Mouse (Mus musculus): ENCODE measurements around the gene Tlr12. TPM values are rescaled to one million over a fixed set of nuclear protein-coding genes. Genes with fewer than 3 reads are reported as not detected.
"Not testable (repeated sequence)": the region's sequence is repeated elsewhere in the genome, so short reads cannot be mapped to it uniquely, and the experiment has no call there.

Tlr12 gene
- polyA plus RNA-seq, 1 experiment, result 0.04 TPM

DNA sequence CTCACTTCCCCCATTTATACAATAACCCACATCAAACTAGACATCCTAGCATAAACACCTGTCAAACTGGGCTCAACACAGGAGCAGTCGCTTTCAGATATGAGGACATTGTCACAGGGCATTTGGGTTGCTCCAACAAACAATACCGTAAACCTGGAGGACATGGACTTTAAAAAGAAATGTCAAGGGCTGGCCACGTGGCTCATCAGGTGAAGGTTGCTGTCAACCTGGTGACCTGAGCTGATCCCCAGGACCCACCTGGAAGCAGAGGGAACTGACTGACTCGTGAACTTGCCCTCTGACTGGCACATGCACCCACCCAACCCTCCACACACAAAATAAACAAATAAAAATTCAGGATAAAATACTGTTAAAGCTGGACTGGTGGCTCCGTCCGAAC, 2.2 kb upstream of the Tlr12 start:
- Histone ChIP-seq H3K27ac (ENCODE audit: control insufficient read depth, insufficient read depth, low read depth, low read length) (no peak overlapping the region), H3K36me3 (ENCODE audit: control insufficient read depth, insufficient read depth, low read length) (no peaks in the 10 kb centered on the region), H3K4me3 (ENCODE audit: control insufficient read depth, low read depth, low read length) (no peak overlapping the region), H3K4me1 (ENCODE audit: control insufficient read depth, insufficient read depth, low read length) (no peaks in the 10 kb centered on the region; the same call in 1 of the 2 replicates), H3K27me3 (ENCODE audit: control insufficient read depth, insufficient read depth, low read length) (no peaks in the 10 kb centered on the region)
- no peak for TF ChIP-seq CTCF (IDR thresholded peaks at IDR 0.05; ENCODE audit: control insufficient read depth, insufficient read depth, insufficient replicate concordance, low read depth, low read length)
- no peak for TF ChIP-seq POLR2A (IDR thresholded peaks at IDR 0.05; ENCODE audit: control insufficient read depth, low read depth, low read length)

DNA sequence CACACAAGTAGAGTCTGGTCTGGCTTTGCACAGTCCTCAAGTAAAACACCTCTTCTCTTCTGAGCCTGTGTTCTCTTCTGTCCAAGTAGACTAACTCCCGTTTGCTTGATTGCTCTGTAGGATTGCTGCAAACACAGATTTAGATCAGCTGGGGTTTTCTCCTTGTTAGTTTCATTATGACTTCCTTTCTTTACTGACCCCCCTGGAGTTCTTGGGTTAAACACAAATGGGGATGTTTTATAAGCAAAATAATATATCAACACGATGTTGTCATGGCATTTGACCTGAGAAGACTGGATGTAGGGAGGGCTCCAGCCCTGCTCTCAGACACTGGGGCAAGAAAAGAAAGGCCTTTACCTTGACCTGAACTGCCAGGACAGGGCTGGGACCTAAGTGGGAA, 544 bp upstream of the Tlr12 start:
- Histone ChIP-seq H3K27ac (ENCODE audit: control insufficient read depth, insufficient read depth, low read depth, low read length) (no peak overlapping the region), H3K27me3 (ENCODE audit: control insufficient read depth, insufficient read depth, low read length) (no peaks in the 10 kb centered on the region), H3K36me3 (ENCODE audit: control insufficient read depth, insufficient read depth, low read length) (no peaks in the 10 kb centered on the region), H3K4me3 (ENCODE audit: control insufficient read depth, low read depth, low read length) (no peak overlapping the region), H3K4me1 (ENCODE audit: control insufficient read depth, insufficient read depth, low read length) (no peaks in the 10 kb centered on the region; the same call in 1 of the 2 replicates)
- no peak for TF ChIP-seq CTCF (IDR thresholded peaks at IDR 0.05; ENCODE audit: control insufficient read depth, insufficient read depth, insufficient replicate concordance, low read depth, low read length)
- no peak for TF ChIP-seq POLR2A (IDR thresholded peaks at IDR 0.05; ENCODE audit: control insufficient read depth, low read depth, low read length)

DNA sequence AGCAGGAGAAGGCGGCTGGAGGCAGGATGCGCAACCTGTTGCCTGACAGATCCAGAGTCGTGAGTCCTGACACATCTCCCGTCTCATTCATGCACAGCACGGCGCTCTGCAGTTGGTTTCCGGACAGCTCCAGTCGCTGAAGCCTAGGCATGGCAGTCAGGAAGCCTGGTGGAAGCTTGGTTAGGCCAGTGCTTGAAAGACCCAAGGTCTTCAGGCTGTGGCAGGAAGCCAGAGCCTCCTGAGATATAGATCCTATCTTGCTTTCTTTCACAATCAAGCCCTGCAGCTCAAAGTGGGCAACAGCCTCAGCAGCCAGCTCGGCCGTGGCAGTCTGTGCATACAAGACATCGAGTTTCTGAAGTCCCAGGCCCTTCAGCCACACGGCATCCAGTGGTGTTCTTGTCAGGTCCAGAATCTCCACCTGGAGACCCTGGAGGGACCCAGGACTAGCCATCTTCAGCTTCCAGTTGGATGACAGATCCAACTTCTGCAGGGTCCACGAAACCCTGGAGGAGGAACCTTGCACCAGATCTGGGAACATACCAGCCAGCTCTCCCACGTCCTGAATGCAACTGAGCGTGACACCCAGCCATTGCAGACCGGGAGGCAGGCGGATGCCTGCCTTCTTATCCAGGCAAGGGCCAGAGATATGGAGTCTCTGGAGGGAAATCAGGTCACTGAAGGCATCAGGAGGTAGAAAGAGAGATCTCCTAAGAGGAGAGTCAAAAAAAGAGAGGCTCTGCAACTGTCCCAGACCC, 877 bp downstream of the Tlr12 start:
- Histone ChIP-seq H3K4me1 (ENCODE audit: control insufficient read depth, insufficient read depth, low read length) (no peaks in the 10 kb centered on the region; the same call in 1 of the 2 replicates), H3K36me3 (ENCODE audit: control insufficient read depth, insufficient read depth, low read length) (no peaks in the 10 kb centered on the region), H3K4me3 (ENCODE audit: control insufficient read depth, low read depth, low read length) (no peak overlapping the region), H3K27me3 (ENCODE audit: control insufficient read depth, insufficient read depth, low read length) (no peaks in the 10 kb centered on the region), H3K27ac (ENCODE audit: control insufficient read depth, insufficient read depth, low read depth, low read length) (no peak overlapping the region)
- no peak for TF ChIP-seq POLR2A (IDR thresholded peaks at IDR 0.05; ENCODE audit: control insufficient read depth, low read depth, low read length)
- no peak for TF ChIP-seq CTCF (IDR thresholded peaks at IDR 0.05; ENCODE audit: control insufficient read depth, insufficient read depth, insufficient replicate concordance, low read depth, low read length)

DNA sequence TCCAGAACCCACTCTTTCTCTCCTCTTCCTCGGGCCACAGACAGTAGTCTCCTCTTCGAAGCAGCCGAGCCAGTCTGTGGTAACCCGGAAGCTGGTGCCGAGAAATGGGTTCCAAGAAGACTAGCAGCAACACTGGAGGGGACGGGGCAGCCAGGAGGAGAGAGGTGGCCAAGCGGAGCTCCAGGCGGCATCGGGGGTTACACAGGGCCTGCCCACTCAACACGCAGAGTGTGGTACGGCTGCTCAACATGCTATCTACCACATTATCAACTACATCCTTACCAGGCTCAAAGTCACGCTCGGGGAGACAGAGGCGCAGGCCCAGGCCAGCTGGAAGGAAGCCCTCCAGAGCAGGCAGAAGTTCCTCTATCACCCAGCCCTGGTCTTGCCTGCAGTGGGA, 2.7 kb downstream of the Tlr12 start:
- H3K27me3 ChIP-seq (ENCODE audit: control insufficient read depth, insufficient read depth, low read length), result no peaks in the 10 kb centered on the region
- no peak overlapping the region for H3K4me3 ChIP-seq (ENCODE audit: control insufficient read depth, low read depth, low read length)
- TF ChIP-seq POLR2A (IDR thresholded peaks at IDR 0.05; ENCODE audit: control insufficient read depth, low read depth, low read length), result no peak
- H3K4me1 ChIP-seq (ENCODE audit: control insufficient read depth, insufficient read depth, low read length), result peaks cover under 1% of the 10 kb centered on the region
- H3K27ac ChIP-seq (ENCODE audit: control insufficient read depth, insufficient read depth, low read depth, low read length), result no peak overlapping the region
- no peaks in the 10 kb centered on the region for H3K36me3 ChIP-seq (ENCODE audit: control insufficient read depth, insufficient read depth, low read length)

DNA sequence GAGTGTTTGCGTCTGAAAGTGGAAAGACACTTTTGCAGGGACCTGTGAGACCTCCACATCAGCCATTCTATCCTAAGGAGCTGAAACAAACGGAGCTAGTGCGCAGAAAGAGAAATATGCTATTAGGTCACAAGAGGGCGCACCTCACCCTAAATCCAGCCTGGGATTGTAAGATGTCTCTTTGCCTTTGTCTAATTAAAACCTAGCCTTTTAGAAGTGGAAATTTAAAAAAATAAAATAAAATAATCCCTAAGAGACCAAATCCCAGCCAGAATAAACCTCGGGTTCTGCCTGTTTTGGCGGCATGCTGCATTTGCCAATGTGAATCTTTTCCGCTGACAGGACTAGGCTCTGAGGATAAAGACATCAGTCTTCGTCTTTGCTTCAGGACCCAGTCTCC, 5.1 kb downstream of the Tlr12 start:
- TF ChIP-seq POLR2A (IDR thresholded peaks at IDR 0.05; ENCODE audit: control insufficient read depth, low read depth, low read length) (no peak), CTCF (IDR thresholded peaks at IDR 0.05; ENCODE audit: control insufficient read depth, insufficient read depth, insufficient replicate concordance, low read depth, low read length) (no peak)
- Histone ChIP-seq H3K4me1 (ENCODE audit: control insufficient read depth, insufficient read depth, low read length) (peaks cover 7% of the 10 kb centered on the region), H3K36me3 (ENCODE audit: control insufficient read depth, insufficient read depth, low read length) (peaks cover 2% of the 10 kb centered on the region; the same call in 1 of the 2 replicates), H3K27ac (ENCODE audit: control insufficient read depth, insufficient read depth, low read depth, low read length) (no peak overlapping the region), H3K4me3 (ENCODE audit: control insufficient read depth, low read depth, low read length) (no peak overlapping the region), H3K27me3 (ENCODE audit: control insufficient read depth, insufficient read depth, low read length) (no peaks in the 10 kb centered on the region)

DNA sequence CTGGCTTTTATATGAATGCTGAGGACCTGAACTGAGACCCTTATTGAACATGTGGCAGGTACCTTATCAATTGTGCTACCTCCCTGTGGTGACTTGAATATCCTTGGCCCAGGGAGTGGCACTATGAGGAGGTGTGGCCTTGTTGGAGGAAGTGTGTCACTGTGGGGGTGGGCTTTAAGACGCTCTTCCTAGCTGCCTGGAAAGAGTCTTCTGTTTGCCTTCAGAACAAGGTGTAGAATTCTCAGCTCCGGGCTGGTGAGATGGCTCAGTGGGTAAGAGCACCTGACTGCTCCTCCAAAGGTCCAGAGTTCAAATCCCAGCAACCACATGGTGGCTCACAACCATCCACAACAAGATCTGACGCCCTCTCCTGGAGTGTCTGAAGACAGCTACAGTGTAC, 6.7 kb downstream of the Tlr12 start:
- H3K4me3 ChIP-seq (ENCODE audit: control insufficient read depth, low read depth, low read length); H3K4me1 ChIP-seq (ENCODE audit: control insufficient read depth, insufficient read depth, low read length); H3K27me3 ChIP-seq (ENCODE audit: control insufficient read depth, insufficient read depth, low read length); H3K36me3 ChIP-seq (ENCODE audit: control insufficient read depth, insufficient read depth, low read length); H3K27ac ChIP-seq (ENCODE audit: control insufficient read depth, insufficient read depth, low read depth, low read length): not testable (repeated sequence)

DNA sequence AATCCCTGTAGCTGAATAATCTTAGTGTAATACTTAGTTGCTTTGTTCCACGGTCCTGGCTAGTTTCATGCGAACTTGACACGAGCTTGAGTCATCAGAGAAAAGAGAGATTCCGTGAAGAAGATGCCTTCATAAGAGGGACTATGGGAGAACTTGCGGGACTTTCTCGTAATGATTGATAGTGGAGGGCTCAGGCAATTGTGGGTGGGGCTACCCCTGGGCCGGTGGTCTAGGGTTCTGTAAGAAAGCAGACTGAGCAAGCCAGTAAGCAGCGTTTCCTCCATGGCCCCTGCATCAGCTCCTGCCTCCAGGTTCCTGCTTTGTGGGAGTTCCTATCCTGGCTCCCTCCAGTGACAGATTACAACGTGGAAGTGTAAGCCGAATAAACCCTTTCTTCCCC, 7.7 kb downstream of the Tlr12 start:
- Histone ChIP-seq H3K27me3 (ENCODE audit: control insufficient read depth, insufficient read depth, low read length) (no peaks in the 10 kb centered on the region), H3K4me1 (ENCODE audit: control insufficient read depth, insufficient read depth, low read length) (peaks cover 7% of the 10 kb centered on the region; the same call in 1 of the 2 replicates), H3K36me3 (ENCODE audit: control insufficient read depth, insufficient read depth, low read length) (peaks cover 2% of the 10 kb centered on the region; the same call in 1 of the 2 replicates), H3K27ac (ENCODE audit: control insufficient read depth, insufficient read depth, low read depth, low read length) (no peak overlapping the region), H3K4me3 (ENCODE audit: control insufficient read depth, low read depth, low read length) (no peak overlapping the region)
- no peak for TF ChIP-seq POLR2A (IDR thresholded peaks at IDR 0.05; ENCODE audit: control insufficient read depth, low read depth, low read length)
- TF ChIP-seq CTCF (IDR thresholded peaks at IDR 0.05; ENCODE audit: control insufficient read depth, insufficient read depth, insufficient replicate concordance, low read depth, low read length), result no peak
